Mouse (Mus musculus) kidney, embryonic 14.5 days (tissue): ENCODE measurements around the gene Fkbp10. TPM values are rescaled to one million over a fixed set of nuclear protein-coding genes. Genes with fewer than 3 reads are reported as not detected.

Experiments used
- ATAC-seq: fragments of 200-750 bp; cut with Nextera tagmentation; 2 replicates; pipeline ENCODE4 v1.8.0; 2017; ENCODE audit warnings: moderate number of reproducible peaks, mild to moderate bottlenecking, moderate TSS enrichment, moderate library complexity; ENCODE audit not compliant: low FRiP score, low TSS enrichment
- H3K27ac ChIP-seq: fragments of 300-500 bp; sonication (generic); 2 replicates; pipeline ENCODE4 v1.5.1; 2014; ENCODE audit warnings: low read depth, mild to moderate bottlenecking, low read length, moderate library complexity, mixed read lengths
- H3K27me3 ChIP-seq: fragments of 300-500 bp; sonication (generic); 2 replicates; pipeline ENCODE4 v1.6.1; 2014; ENCODE audit warnings: mild to moderate bottlenecking, low read length; ENCODE audit not compliant: control insufficient read depth, insufficient read depth
- H3K36me3 ChIP-seq: fragments of 300-500 bp; sonication (generic); 2 replicates; pipeline ENCODE4 v1.6.1; 2014; ENCODE audit warnings: low read length, mixed read lengths; ENCODE audit not compliant: control insufficient read depth, insufficient read depth
- H3K4me1 ChIP-seq: fragments of 300-500 bp; sonication (generic); 2 replicates; pipeline ENCODE4 v1.6.1; 2014; ENCODE audit warnings: low read length, mixed read lengths; ENCODE audit not compliant: control insufficient read depth, insufficient read depth
- H3K4me2 ChIP-seq: fragments of 300-500 bp; sonication (generic); replicated peaks from 2 replicates; pipeline ENCODE4 v1.6.1; 2014; ENCODE audit warnings: low read depth, mild to moderate bottlenecking, low read length
- H3K4me3 ChIP-seq: fragments of 300-500 bp; sonication (generic); 2 replicates; pipeline ENCODE4 v1.5.1; 2014; ENCODE audit warnings: mild to moderate bottlenecking, low read length
- H3K9ac ChIP-seq: fragments of 300-500 bp; sonication (generic); 2 replicates; pipeline ENCODE4 v1.6.1; 2014; ENCODE audit warnings: low read depth, mild to moderate bottlenecking, low read length, moderate library complexity
- H3K9me3 ChIP-seq: fragments of 300-500 bp; sonication (generic); 2 replicates; pipeline ENCODE4 v1.6.1; 2016; ENCODE audit warnings: low read length; ENCODE audit not compliant: control insufficient read depth
- WGBS: fragments of 180-500 bp; shearing (Covaris S2); extraction: QIAGEN DNeasy Blood & Tissue Kit; methylation state at CpG from one replicate; pipeline ENCODE4 v1.1.7; 2014; 5-methylcytosine and 5-hydroxymethylcytosine counted together
- polyA plus RNA-seq: library from polyadenylated mRNA; unstranded; fragments of >200 nt; fragmentation: Nextera tagmentation; extraction: Ambion mirVana; gene quantifications from 2 replicates; pipeline ENCODE4 v1.2.1, GENCODE M21; 2014

Fkbp10 gene
- polyA plus RNA-seq, 1 experiment from 2014 or later: 113 TPM

GRCm38 (mm10) chr11:100414021-100414913, 1.2 kb upstream of the Fkbp10 start, which contains the start of gene P3h4:
Gene P3h4, minus strand, starts transcription at chr11:100414836.
- H3K9me3 ChIP-seq: no peaks in the 10 kb centered on the region
- peak within 1 kb of the TSS; percentile 72 for H3K9ac ChIP-seq
- peak; percentile 96 for ATAC-seq
- H3K4me2 ChIP-seq: peak within 1 kb of the TSS; percentile 82
- peak within 1 kb of the TSS; percentile 95 for H3K27ac ChIP-seq
- H3K4me3 ChIP-seq: peak within 1 kb of the TSS; percentile 69
- H3K4me1 ChIP-seq: peaks cover 32% of the 10 kb centered on the region
- H3K36me3 ChIP-seq: peaks cover 18% of the 10 kb centered on the region; the same call in 1 of the 2 replicates
- H3K27me3 ChIP-seq: no peaks in the 10 kb centered on the region
- 1% methylated on average over 80 of the region's 93 CpGs for WGBS

GRCm38 (mm10) chr11:100421537-100421936, 6.0 kb downstream of the Fkbp10 start:
- H3K9ac ChIP-seq: no peak overlapping the region
- H3K27me3 ChIP-seq: no peaks in the 10 kb centered on the region
- peak; percentile 60 for ATAC-seq
- peaks cover 9% of the 10 kb centered on the region; the same call in 1 of the 2 replicates for H3K4me1 ChIP-seq
- no peak overlapping the region for H3K4me2 ChIP-seq
- H3K4me3 ChIP-seq: no peak overlapping the region
- no peak overlapping the region; the same call in 1 of the 2 replicates for H3K27ac ChIP-seq
- no peaks in the 10 kb centered on the region for H3K9me3 ChIP-seq
- 33% methylated on average over 8 of the region's 8 CpGs for WGBS
- peaks cover 43% of the 10 kb centered on the region for H3K36me3 ChIP-seq

- no peak overlapping the region for H3K9ac ChIP-seq
- WGBS: 86% methylated on average over 7 of the region's 7 CpGs
- ATAC-seq: no peak
- H3K4me3 ChIP-seq: no peak overlapping the region
- no peak overlapping the region for H3K27ac ChIP-seq
- H3K9me3 ChIP-seq: no peaks in the 10 kb centered on the region
- H3K27me3 ChIP-seq: no peaks in the 10 kb centered on the region
- H3K36me3 ChIP-seq: peaks cover 43% of the 10 kb centered on the region
- no peak overlapping the region for H3K4me2 ChIP-seq
- H3K4me1 ChIP-seq: peaks cover 8% of the 10 kb centered on the region; the same call in 1 of the 2 replicates
Observed at GRCm38 (mm10) chr11:100423836-100424235, 8.3 kb downstream of the Fkbp10 start.

- Histone ChIP-seq H3K4me1 (peaks cover 6% of the 10 kb centered on the region; the same call in 1 of the 2 replicates), H3K4me2 (no peak overlapping the region), H3K9ac (peak overlapping the region; percentile 13; the same call in 1 of the 2 replicates), H3K27ac (no peak overlapping the region; the same call in 1 of the 2 replicates), H3K4me3 (no peak overlapping the region), H3K36me3 (peaks cover 49% of the 10 kb centered on the region), H3K9me3 (no peaks in the 10 kb centered on the region), H3K27me3 (no peaks in the 10 kb centered on the region)
- ATAC-seq: no peak
- WGBS: 20% methylated on average over 7 of the region's 7 CpGs
Observed at GRCm38 (mm10) chr11:100425851-100426250, 10.4 kb downstream of the Fkbp10 start.

GRCm38 (mm10) chr11:100426820-100427219, 11.3 kb downstream of the Fkbp10 start:
- no peak overlapping the region for H3K4me3 ChIP-seq
- H3K36me3 ChIP-seq: peaks cover 46% of the 10 kb centered on the region
- no peak for ATAC-seq
- 0 out of 2 replicates have a peak, but pooled peaks cover 5% of the 10 kb centered on the region for H3K4me1 ChIP-seq
- no peaks in the 10 kb centered on the region for H3K27me3 ChIP-seq
- no peak overlapping the region for H3K27ac ChIP-seq
- no peaks in the 10 kb centered on the region for H3K9me3 ChIP-seq
- H3K9ac ChIP-seq: no peak overlapping the region
- 83% methylated on average over 3 of the region's 3 CpGs for WGBS
- no peak overlapping the region for H3K4me2 ChIP-seq

GRCm38 (mm10) chr11:100428612-100429199, 13.2 kb downstream of the Fkbp10 start:
- Histone ChIP-seq H3K27me3 (no peaks in the 10 kb centered on the region), H3K4me1 (no peaks in the 10 kb centered on the region), H3K4me2 (no peak overlapping the region), H3K9me3 (no peaks in the 10 kb centered on the region), H3K9ac (no peak overlapping the region), H3K4me3 (no peak overlapping the region), H3K36me3 (peaks cover 39% of the 10 kb centered on the region), H3K27ac (no peak overlapping the region)
- no peak for ATAC-seq
- 67% methylated on average over 9 of the region's 9 CpGs for WGBS

GRCm38 (mm10) chr11:100430052-100430451, 14.6 kb downstream of the Fkbp10 start:
- Histone ChIP-seq H3K9me3 (no peaks in the 10 kb centered on the region), H3K9ac (no peak overlapping the region), H3K4me1 (no peaks in the 10 kb centered on the region), H3K27me3 (no peaks in the 10 kb centered on the region), H3K27ac (no peak overlapping the region), H3K36me3 (peaks cover 34% of the 10 kb centered on the region), H3K4me2 (no peak overlapping the region), H3K4me3 (no peak overlapping the region)
- ATAC-seq: no peak
- 87% methylated on average over 7 of the region's 7 CpGs for WGBS

GRCm38 (mm10) chr11:100432002-100432401, 16.5 kb downstream of the Fkbp10 start:
- Histone ChIP-seq H3K9me3 (no peaks in the 10 kb centered on the region), H3K4me2 (no peak overlapping the region), H3K4me1 (no peaks in the 10 kb centered on the region), H3K27me3 (no peaks in the 10 kb centered on the region), H3K4me3 (no peak overlapping the region), H3K9ac (no peak overlapping the region), H3K36me3 (peaks cover 45% of the 10 kb centered on the region), H3K27ac (no peak overlapping the region)
- 92% methylated on average over 5 of the region's 5 CpGs for WGBS
- no peak for ATAC-seq
